Mouse (Mus musculus) induced T-regulatory cell, adult 2 months (primary cell): ENCODE measurements at regions not wholly inside any gene's neighbourhood (a gene's known extent, or its start where the extent isn't known, plus 50 kb on each side); places are given as distances from the start of the nearest gene placed in this dataset.
"Not testable (repeated sequence)": the region's sequence is repeated elsewhere in the genome, so short reads cannot be mapped to it uniquely, and the experiment has no call there.

Source experiments
- DNase-seq: peaks from one replicate; pipeline ENCODE4 v3.0.0-alpha.2; 2012; ENCODE audit warnings: low read depth

DNA sequence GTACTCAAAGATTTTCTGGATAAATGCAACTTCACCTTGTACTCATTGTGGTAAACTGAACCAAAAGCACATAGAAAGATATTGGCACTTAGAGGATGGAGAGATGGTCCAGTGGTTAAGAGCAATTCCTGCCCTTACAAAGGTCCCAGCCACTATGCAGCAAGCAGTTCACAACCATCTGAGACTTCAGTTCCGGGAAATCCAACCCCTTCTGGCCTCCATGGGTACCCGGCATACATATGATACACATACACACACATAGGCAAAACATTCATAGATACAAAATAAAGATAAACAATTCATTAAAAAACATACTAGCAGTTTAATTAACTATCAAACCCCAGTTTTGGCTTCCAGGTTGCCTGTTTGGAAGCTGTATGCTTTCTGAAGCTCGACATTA is 189.5 kb upstream of the Tmem45b start:
- DNase-seq = no peak

DNA sequence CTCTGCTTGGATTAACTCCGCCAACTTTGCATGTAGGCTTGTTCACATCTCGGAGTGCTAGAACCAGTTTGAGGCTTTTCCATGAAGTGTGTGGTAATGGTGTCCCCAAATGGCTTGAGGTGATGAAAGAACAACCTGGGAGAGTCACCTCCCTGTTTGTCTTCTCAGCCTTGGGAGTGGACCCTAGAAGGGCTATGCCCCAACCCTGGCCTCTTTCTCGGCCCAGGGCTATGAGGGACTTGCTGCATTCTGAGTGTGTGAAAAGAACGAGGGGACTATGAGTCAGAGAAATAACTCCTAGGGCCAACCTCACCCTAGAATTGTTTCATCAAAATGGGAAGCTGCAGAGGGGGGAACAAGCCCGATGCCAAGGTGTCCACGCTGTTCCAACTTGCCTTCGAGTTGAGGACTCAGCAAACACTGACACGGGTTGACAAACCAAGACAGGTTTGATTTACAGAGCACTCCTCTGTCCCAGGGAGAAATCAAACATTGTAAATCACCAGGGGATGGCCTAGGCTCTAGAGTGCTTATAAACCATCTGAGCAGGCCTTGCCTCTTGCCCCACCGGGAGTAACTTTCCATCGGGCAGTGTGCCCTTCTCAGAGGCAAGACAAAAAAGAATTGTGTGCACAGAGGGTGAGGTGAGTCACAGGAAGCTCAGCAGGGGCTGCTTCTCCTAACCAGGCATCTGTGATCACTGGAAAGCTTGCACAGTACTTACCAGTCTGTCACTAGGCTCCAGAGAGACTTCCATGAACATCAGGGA is 186.3 kb upstream of the Tmem45b start:
- DNase-seq = no peak

DNA sequence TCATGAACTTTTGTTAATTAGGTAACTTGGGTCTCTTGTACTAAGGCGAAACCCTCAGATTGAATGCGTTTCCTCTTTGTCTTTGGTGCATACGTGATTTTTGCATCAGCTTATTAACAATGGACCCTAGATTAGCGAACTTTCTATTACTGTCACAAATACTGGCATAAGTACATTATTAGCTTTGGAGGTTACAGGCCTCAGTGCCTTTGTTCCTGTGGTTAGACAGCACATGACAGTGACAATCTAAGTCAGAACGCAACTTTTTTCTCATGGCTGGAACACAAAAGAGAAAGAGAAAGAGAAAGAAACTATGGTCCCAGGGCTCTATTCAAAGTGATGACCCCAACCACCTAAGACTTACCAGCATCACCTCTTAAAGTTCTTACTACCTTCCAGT is 184.8 kb upstream of the Tmem45b start:
- DNase-seq = no peak

- DNase-seq = no peak
Measured at GRCm38 (mm10) chr9:31648551-31648950, 184.3 kb upstream of the Tmem45b start.

DNA sequence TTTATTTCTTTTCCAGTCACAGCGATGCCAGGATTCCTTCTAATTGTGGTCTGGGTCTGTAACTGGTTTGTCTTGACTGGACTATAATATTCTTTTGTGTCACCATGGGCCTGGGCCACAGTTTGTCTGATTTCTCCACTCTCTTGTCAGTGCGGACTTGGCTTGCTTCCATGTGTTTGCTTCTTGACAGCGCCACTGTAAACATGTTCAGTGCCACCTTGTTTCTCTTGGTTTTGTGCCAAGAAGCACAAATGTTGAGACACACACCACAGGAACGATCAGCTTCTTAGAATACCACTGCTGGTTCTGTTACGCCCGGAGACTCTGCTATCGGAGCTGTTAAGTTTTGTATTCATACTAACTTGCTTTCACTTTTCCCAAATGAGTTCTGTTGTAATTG is 180.9 kb upstream of the Tmem45b start:
- DNase-seq = no peak

DNA sequence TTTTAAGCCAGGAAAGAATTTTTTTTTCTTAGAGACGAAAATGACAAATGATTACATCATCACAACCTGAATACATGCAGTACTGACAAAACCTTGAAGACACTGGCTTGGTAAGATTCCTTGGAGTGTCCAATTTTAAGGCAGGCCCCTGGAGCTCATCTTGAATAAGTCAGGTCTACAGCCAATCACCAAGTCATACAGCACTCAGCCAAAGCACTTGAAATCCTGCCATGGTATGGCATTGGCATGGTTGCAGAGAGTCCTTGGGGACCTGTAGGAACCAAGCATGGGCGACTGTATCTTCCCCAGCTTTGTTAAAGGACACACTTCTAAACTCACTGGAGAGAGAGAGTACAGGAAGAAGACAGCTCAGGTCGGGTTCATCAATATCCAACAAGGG is 179.8 kb upstream of the Tmem45b start:
- no peak for DNase-seq

DNA sequence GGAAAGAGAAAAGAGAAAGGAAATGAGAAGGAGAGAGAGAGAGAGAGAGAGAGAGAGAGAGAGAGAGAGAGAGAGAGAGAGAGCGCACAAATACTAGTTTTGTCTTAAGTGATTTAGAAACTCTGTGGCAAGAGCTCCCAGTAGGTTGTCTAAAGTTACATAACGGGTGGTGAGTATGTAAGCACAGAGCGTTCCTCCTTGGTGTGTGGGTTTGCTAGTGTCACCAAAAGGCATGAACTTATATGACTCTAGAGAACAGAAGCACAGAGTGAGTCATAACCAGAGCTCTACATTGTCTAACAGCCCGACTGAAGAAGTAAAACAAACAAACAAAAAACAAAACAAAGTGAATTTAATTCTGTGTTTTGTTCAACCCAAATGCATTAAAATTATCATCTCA is 177.9 kb upstream of the Tmem45b start:
- DNase-seq = no peak

DNA sequence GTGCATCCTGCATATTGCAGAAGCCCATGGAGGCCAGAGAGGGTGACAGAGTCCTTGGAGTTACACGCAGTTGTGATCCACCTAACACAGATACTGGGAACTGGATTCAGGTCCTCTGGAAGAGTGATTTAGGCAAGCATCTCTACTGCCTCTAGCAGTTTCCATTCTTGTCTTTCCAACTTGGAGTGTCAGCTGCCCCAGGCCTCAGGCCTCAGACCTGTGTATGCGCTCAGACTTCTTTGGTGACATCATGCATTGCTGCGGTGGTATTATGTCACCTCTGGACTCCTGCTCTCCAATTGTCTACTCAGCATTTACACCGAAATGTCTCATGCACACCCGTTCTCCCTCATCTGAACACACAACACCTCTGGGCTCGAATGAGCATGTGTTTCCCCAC is 164.0 kb upstream of the Tmem45b start:
- no peak for DNase-seq

- DNase-seq = not testable (repeated sequence)
Measured at GRCm38 (mm10) chr9:31621553-31621952, 157.3 kb upstream of the Tmem45b start.

GRCm38 (mm10) chr9:31619344-31619743 is 155.1 kb upstream of the Tmem45b start:
- no peak for DNase-seq

DNA sequence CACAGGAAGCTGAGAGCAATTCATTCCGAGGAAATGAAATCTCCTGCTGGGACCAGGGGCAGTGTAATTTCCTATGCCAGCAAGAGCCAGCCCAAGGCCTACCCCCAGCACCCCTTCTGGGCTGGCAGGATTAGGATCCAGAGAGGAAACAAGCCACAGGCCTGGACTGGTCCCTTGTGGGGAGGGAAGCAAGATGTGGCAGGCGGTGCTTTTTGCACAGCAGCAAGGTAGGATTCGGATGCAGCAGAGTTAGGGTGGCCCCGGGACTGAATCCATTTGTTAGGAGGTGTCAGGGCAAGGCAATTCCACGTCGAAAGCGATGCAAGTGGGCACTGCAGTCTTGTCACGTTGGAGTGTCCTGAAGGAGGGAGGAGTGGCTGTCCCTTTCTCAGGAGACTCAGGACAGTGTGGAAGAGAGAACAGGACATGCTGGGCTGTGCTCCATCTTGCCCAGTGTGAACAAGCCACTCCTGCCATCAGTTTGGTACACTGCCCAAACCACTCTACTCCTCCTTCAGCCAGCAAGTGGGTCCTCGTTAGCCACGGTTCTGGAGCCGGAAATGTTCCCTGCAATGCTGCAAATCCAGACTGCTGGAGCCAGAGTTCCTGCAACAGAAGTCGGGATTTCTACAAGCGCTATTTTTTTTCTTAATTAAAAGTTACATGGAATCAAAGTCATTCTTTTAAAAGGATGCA is 150.1 kb upstream of the Tmem45b start:
- no peak for DNase-seq

GRCm38 (mm10) chr9:31611036-31611695 is 146.9 kb upstream of the Tmem45b start:
- DNase-seq = no peak

- no peak for DNase-seq
Measured at GRCm38 (mm10) chr9:31610631-31611030, 146.4 kb upstream of the Tmem45b start.

GRCm38 (mm10) chr9:31610212-31610611 is 145.9 kb upstream of the Tmem45b start:
- peak; percentile 1 for DNase-seq

DNA sequence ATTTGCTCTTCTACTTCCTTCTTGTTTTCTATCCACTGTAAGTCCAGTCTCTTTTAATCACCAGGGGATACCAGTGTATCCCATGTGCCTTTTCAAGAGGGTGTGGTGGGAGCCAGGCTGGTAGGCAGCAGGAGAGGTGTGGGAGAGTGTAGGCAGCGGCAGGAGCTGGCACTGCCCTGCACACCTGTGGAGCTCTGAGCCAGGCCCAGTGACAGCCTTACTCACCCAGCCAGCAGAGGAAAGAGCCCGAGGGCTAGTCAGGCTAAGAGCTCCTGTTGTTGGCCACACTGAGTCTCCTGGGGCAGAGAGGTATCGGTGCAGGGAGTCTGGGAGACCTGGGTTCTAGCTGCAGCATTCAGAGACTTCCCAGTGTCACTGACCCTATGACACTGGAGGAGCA is 145.5 kb upstream of the Tmem45b start:
- no peak for DNase-seq

DNA sequence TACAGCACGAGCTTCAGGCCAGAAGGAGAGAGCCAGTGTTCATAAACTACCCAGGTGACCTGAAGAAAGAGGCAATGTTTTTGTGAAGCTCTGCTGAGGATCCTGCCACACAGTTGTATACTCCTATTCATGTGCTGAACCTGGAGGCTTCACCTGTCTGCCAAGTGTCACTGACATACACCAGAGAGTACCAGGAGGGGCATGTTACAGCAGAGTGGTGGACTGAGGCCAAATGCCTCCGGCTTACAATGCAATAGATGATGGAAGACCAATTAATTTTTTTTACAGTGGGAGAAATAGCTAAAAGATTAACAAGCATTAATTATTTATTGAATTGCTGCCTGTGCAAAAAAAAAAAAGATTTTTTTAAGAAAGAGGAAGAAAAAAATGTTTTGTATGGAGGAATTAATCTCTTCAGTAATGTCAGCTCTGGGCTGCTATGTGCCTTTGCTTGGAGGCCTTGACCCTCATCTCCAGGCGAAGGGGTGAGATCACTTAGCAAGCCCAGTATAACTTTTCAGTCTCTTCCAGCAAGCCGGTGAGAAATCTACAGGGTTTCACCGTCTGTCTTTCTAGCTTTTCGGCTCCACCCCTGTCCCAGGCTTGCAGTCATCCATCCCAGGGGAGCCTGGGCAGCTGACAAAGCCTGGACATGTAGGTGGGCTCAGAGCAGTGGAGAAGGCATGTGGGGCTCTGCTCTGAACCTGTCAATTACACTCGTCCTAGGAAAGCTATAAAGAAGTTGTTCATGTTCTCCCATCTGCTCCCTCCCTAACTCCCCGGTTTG is 144.0 kb upstream of the Tmem45b start:
- DNase-seq = no peak

DNA sequence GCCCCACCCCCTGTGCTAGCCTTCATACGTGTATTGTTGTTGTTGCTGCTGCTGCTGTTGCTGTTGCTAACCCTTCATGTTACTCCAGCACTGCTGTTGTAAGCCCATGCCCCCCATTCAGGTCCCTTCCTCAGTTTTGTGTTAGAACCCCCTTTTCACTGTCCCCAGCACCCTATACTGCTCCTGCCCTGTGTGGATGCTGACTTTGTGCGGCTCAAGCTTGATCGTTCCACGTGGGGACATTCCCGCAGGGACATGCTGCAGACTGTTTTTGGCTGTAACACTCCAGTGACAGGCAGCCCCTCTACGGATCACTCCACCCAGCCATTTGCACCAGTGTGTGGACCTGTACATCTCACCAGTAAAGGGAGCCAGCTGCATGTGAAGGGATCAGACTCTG is 142.7 kb upstream of the Tmem45b start:
- no peak for DNase-seq

DNA sequence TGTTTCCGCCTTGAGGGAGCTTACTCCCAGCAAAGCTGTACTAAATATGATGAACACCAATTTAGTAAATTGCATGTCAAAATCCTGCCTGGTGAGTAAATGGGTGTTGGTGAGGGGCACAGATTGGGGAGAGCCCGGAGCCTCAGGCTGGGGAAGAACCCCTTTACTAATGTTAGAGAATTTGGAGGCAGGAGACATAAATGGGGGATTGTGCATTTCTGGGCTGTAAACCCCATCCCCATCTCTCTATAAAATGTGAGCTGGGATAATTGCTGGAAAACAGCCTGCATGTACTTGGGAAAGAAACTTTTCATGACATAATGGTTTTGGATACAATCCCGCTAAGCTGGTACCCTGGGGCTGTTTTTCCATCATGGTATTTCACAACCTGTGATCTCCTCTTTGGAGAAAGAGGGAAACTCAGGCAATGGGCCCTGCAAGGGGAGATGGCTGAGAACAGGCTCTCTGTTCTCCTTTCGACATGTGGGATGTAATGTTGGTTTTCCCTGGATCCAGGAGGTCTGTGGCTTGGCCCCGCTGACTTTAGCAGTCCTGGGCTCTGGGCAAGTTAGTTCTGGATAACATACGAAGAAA is 140.3 kb upstream of the Tmem45b start:
- DNase-seq = no peak

- DNase-seq = no peak
Measured at GRCm38 (mm10) chr9:31602707-31603106, 138.4 kb upstream of the Tmem45b start.

- no peak for DNase-seq
Measured at GRCm38 (mm10) chr9:31595096-31595495, 130.8 kb upstream of the Tmem45b start.

GRCm38 (mm10) chr9:31587671-31588070 is 123.4 kb upstream of the Tmem45b start:
- no peak for DNase-seq

GRCm38 (mm10) chr9:31583983-31584382 is 119.7 kb upstream of the Tmem45b start:
- DNase-seq = no peak
